Mouse (Mus musculus) limb, embryonic 12.5 days (tissue): ENCODE measurements around the gene Cdk20. TPM values are rescaled to one million over a fixed set of nuclear protein-coding genes. Genes with fewer than 3 reads are reported as not detected.

Experiments
- ATAC-seq: fragments of 200-750 bp; cut with Nextera tagmentation; 2 replicates; pipeline ENCODE4 v1.8.0; 2017; ENCODE audit warnings: low read depth, moderate TSS enrichment; ENCODE audit not compliant: insufficient number of reproducible peaks, insufficient read depth, low FRiP score, low TSS enrichment
- H3K27ac ChIP-seq: fragments of 300-500 bp; sonication (generic); 2 replicates; pipeline ENCODE4 v1.5.1; 2016; ENCODE audit warnings: mild to moderate bottlenecking, moderate library complexity
- H3K27me3 ChIP-seq: fragments of 300-500 bp; sonication (generic); 2 replicates; pipeline ENCODE4 v1.6.1; 2016; ENCODE audit warnings: mild to moderate bottlenecking, moderate library complexity
- H3K36me3 ChIP-seq: fragments of 300-500 bp; sonication (generic); 2 replicates; pipeline ENCODE4 v1.6.1; 2016; ENCODE audit warnings: mild to moderate bottlenecking, moderate library complexity
- H3K4me1 ChIP-seq: fragments of 300-500 bp; sonication (generic); replicated peaks from 2 replicates; pipeline ENCODE4 v1.6.1; 2016
- H3K4me2 ChIP-seq: fragments of 300-500 bp; sonication (generic); 2 replicates; pipeline ENCODE4 v1.6.1; 2016; ENCODE audit warnings: mild to moderate bottlenecking, moderate library complexity
- H3K4me3 ChIP-seq: fragments of 300-500 bp; sonication (generic); replicated peaks from 2 replicates; pipeline ENCODE4 v1.5.1; 2016; ENCODE audit warnings: mild to moderate bottlenecking
- H3K9ac ChIP-seq: fragments of 300-500 bp; sonication (generic); replicated peaks from 2 replicates; pipeline ENCODE4 v1.6.1; 2016; ENCODE audit warnings: mild to moderate bottlenecking, moderate library complexity
- H3K9me3 ChIP-seq: fragments of 300-500 bp; sonication (generic); 2 replicates; pipeline ENCODE4 v1.6.1; 2016; ENCODE audit warnings: mild to moderate bottlenecking, moderate library complexity
- WGBS: fragments of 180-500 bp; shearing (Covaris S2); methylation state at CpG from one replicate; pipeline ENCODE4 v1.1.7; 2016; 5-methylcytosine and 5-hydroxymethylcytosine counted together
- polyA plus RNA-seq: library from polyadenylated mRNA; unstranded; fragments of >200 nt; fragmentation: Nextera tagmentation; extraction: Ambion mirVana; gene quantifications from 2 replicates; pipeline ENCODE4 v1.2.1, GENCODE M21; 2016

Cdk20 gene
- polyA plus RNA-seq, 1 experiment from 2014 or later, result 18.1 TPM

GRCm38 (mm10) chr13:64403519-64403918 is 28.6 kb upstream of the Cdk20 start:
- Histone ChIP-seq H3K27me3 (no peaks in the 10 kb centered on the region), H3K27ac (no peak overlapping the region), H3K9ac (no peak overlapping the region), H3K36me3 (no peaks in the 10 kb centered on the region), H3K4me2 (no peak overlapping the region), H3K4me3 (no peak overlapping the region), H3K9me3 (no peaks in the 10 kb centered on the region), H3K4me1 (no peaks in the 10 kb centered on the region)
- WGBS, result 59% methylated on average over 3 of the region's 3 CpGs
- no peak for ATAC-seq

- WGBS, result 77% methylated on average over 6 of the region's 6 CpGs
Measured at GRCm38 (mm10) chr13:64405550-64405949, 26.6 kb upstream of the Cdk20 start.

GRCm38 (mm10) chr13:64407992-64408391 is 24.1 kb upstream of the Cdk20 start:
- Histone ChIP-seq H3K9me3 (no peaks in the 10 kb centered on the region), H3K9ac (no peak overlapping the region), H3K4me2 (no peak overlapping the region), H3K4me3 (no peak overlapping the region), H3K27me3 (no peaks in the 10 kb centered on the region), H3K36me3 (no peaks in the 10 kb centered on the region), H3K27ac (no peak overlapping the region), H3K4me1 (no peaks in the 10 kb centered on the region)
- no peak for ATAC-seq
- WGBS, result 87% methylated on average over 5 of the region's 5 CpGs

More at GRCm38 (mm10) chr13:64405550-64405949, 26.6 kb upstream of the Cdk20 start:
- H3K27me3 ChIP-seq, result no peaks in the 10 kb centered on the region
- H3K4me1 ChIP-seq, result no peaks in the 10 kb centered on the region
- no peaks in the 10 kb centered on the region for H3K36me3 ChIP-seq
- H3K4me3 ChIP-seq, result no peak overlapping the region
- no peak overlapping the region for H3K27ac ChIP-seq
- H3K9ac ChIP-seq, result no peak overlapping the region
- H3K4me2 ChIP-seq, result no peak overlapping the region
- no peaks in the 10 kb centered on the region for H3K9me3 ChIP-seq
- no peak for ATAC-seq

- Histone ChIP-seq H3K9me3 (no peaks in the 10 kb centered on the region), H3K4me3 (no peak overlapping the region), H3K27me3 (no peaks in the 10 kb centered on the region), H3K36me3 (no peaks in the 10 kb centered on the region), H3K4me2 (no peak overlapping the region), H3K27ac (no peak overlapping the region), H3K4me1 (no peaks in the 10 kb centered on the region), H3K9ac (no peak overlapping the region)
- WGBS, result 71% methylated on average over 5 of the region's 5 CpGs
- ATAC-seq, result no peak
Measured at GRCm38 (mm10) chr13:64410604-64411003, 21.5 kb upstream of the Cdk20 start.

- no peaks in the 10 kb centered on the region for H3K9me3 ChIP-seq
- WGBS, result 79% methylated on average over 2 of the region's 2 CpGs
- no peak for ATAC-seq
- no peak overlapping the region for H3K4me3 ChIP-seq
- no peak overlapping the region for H3K4me2 ChIP-seq
- H3K9ac ChIP-seq, result no peak overlapping the region
- H3K36me3 ChIP-seq, result no peaks in the 10 kb centered on the region
- no peak overlapping the region for H3K27ac ChIP-seq
- H3K27me3 ChIP-seq, result no peaks in the 10 kb centered on the region
- no peaks in the 10 kb centered on the region for H3K4me1 ChIP-seq
Measured at GRCm38 (mm10) chr13:64411282-64411681, 20.8 kb upstream of the Cdk20 start.

GRCm38 (mm10) chr13:64412752-64413257 is 19.3 kb upstream of the Cdk20 start:
- no peak overlapping the region for H3K4me2 ChIP-seq
- no peaks in the 10 kb centered on the region for H3K9me3 ChIP-seq
- no peak overlapping the region for H3K9ac ChIP-seq
- H3K27me3 ChIP-seq, result no peaks in the 10 kb centered on the region
- no peak overlapping the region for H3K27ac ChIP-seq
- H3K4me3 ChIP-seq, result no peak overlapping the region
- no peaks in the 10 kb centered on the region for H3K36me3 ChIP-seq
- no peaks in the 10 kb centered on the region for H3K4me1 ChIP-seq
- ATAC-seq, result no peak
- WGBS, result 90% methylated on average over 2 of the region's 2 CpGs

GRCm38 (mm10) chr13:64415659-64416058 is 16.5 kb upstream of the Cdk20 start:
- Histone ChIP-seq H3K4me3 (no peak overlapping the region), H3K4me2 (no peak overlapping the region), H3K9me3 (no peaks in the 10 kb centered on the region), H3K36me3 (no peaks in the 10 kb centered on the region), H3K4me1 (no peaks in the 10 kb centered on the region), H3K27ac (no peak overlapping the region), H3K9ac (no peak overlapping the region), H3K27me3 (no peaks in the 10 kb centered on the region)
- no peak for ATAC-seq
- WGBS, result 83% methylated on average over 2 of the region's 2 CpGs

GRCm38 (mm10) chr13:64416955-64417601 is 15.0 kb upstream of the Cdk20 start:
- Histone ChIP-seq H3K27ac (no peak overlapping the region), H3K36me3 (no peaks in the 10 kb centered on the region), H3K4me1 (peaks cover 4% of the 10 kb centered on the region; the same call in 1 of the 2 replicates), H3K27me3 (no peaks in the 10 kb centered on the region), H3K4me3 (no peak overlapping the region), H3K9me3 (no peaks in the 10 kb centered on the region), H3K9ac (no peak overlapping the region), H3K4me2 (no peak overlapping the region)
- no peak for ATAC-seq
- 55% methylated on average over 5 of the region's 5 CpGs for WGBS

GRCm38 (mm10) chr13:64420847-64421246 is 11.3 kb upstream of the Cdk20 start:
- Histone ChIP-seq H3K4me1 (peaks cover 4% of the 10 kb centered on the region; the same call in 1 of the 2 replicates), H3K9me3 (no peaks in the 10 kb centered on the region), H3K4me2 (no peak overlapping the region), H3K36me3 (no peaks in the 10 kb centered on the region), H3K27me3 (no peaks in the 10 kb centered on the region), H3K27ac (no peak overlapping the region), H3K4me3 (no peak overlapping the region), H3K9ac (no peak overlapping the region)
- ATAC-seq, result no peak
- 75% methylated on average over 1 of the region's 1 CpGs for WGBS

GRCm38 (mm10) chr13:64421386-64421785 is 10.7 kb upstream of the Cdk20 start:
- Histone ChIP-seq H3K9ac (no peak overlapping the region), H3K27me3 (no peaks in the 10 kb centered on the region), H3K4me3 (no peak overlapping the region), H3K4me2 (no peak overlapping the region), H3K9me3 (no peaks in the 10 kb centered on the region), H3K4me1 (peaks cover 4% of the 10 kb centered on the region; the same call in 1 of the 2 replicates), H3K27ac (no peak overlapping the region), H3K36me3 (no peaks in the 10 kb centered on the region)
- 28% methylated on average over 3 of the region's 3 CpGs for WGBS
- ATAC-seq, result no peak

- no peak overlapping the region for H3K4me2 ChIP-seq
- ATAC-seq, result no peak
- peaks cover 4% of the 10 kb centered on the region; the same call in 1 of the 2 replicates for H3K4me1 ChIP-seq
- no peak overlapping the region for H3K9ac ChIP-seq
- no peaks in the 10 kb centered on the region for H3K36me3 ChIP-seq
- H3K27me3 ChIP-seq, result no peaks in the 10 kb centered on the region
- no peak overlapping the region for H3K4me3 ChIP-seq
- no peaks in the 10 kb centered on the region for H3K9me3 ChIP-seq
- WGBS, result 89% methylated on average over 7 of the region's 7 CpGs
- H3K27ac ChIP-seq, result no peak overlapping the region
Measured at GRCm38 (mm10) chr13:64421952-64422606, 10.0 kb upstream of the Cdk20 start.
